9 mouse cellular contexts compared by ENCODE assay signal in genomic region chr4:43969373-43969772, GRCm38 (mm10). TPM values are rescaled to one million over a fixed set of nuclear protein-coding genes. Genes with fewer than 3 reads are reported as not detected.
DNase-seq lines count a peak whose midpoint lies in the region; ATAC-seq and TF ChIP-seq lines count a peak whose summit lies in the region.
"Had no signal": no experiment of that assay in that cellular context is flagged by ENCODE, and none has a peak within 500 bp of the region (broad histone marks: within the 10 kb centered on the region; RNA-seq: fewer than 3 reads in every experiment).

No protein-coding gene starts in this region.

- ATAC-seq in forebrain, embryonic 15.5 days (replicated peaks): peak; percentile 69

- H3K4me2 ChIP-seq in forebrain, embryonic 15.5 days (replicated peaks): peak overlapping the region; percentile 6; the same call in 1 of the 2 replicates

- WGBS in forebrain, embryonic 15.5 days: 14% methylated on average over 4 of the region's 4 CpGs

- H3K27me3 ChIP-seq in forebrain, embryonic 15.5 days: no peaks in the 10 kb centered on the region

- H3K4me3 ChIP-seq in forebrain, embryonic 15.5 days: no peak overlapping the region
- H3K4me3 ChIP-seq: erythroblast, embryonic 14.5 days; layer of hippocampus, adult 2 months had no signal

- 0 out of 2 replicates have a peak overlapping the region, but pooled peaks have one; percentile 19 for H3K27ac ChIP-seq in forebrain, embryonic 15.5 days (replicated peaks)
- H3K27ac ChIP-seq: layer of hippocampus, adult 2 months had no signal

- H3K9ac ChIP-seq in forebrain, embryonic 15.5 days (replicated peaks): no peak overlapping the region

- H3K4me1 ChIP-seq in forebrain, embryonic 15.5 days: peaks cover 19% of the 10 kb centered on the region

- TF ChIP-seq CTCF in brain, embryonic 14.5 days (IDR thresholded peaks at IDR 0.05; ENCODE audit: borderline replicate concordance, extremely low read depth, insufficient read depth, insufficient read length): no peak

- intact Hi-C loops in left cerebral cortex, postnatal 4 days (cut with DNase I): no loop called here

- DNase-seq in left cerebral cortex, postnatal 4 days: peak; percentile 23
- DNase-seq in left cerebral cortex, adult 9 months (ENCODE audit: low spot score in 2 of 2): no peak
- DNase-seq in brain, embryonic 14.5 days (ENCODE audit: low read depth): peak; percentile 76
- peak; percentile 67 for DNase-seq in retina, postnatal 1 day
- no peak for DNase-seq in layer of hippocampus, adult 11-12 months (ENCODE audit: low spot score)
- no peak for DNase-seq in frontal cortex, adult 2 months (ENCODE audit: extremely low spot score in 1 of 2, low spot score in 1 of 2)

- TF ChIP-seq POLR2A in brain, embryonic 14.5 days (IDR thresholded peaks at IDR 0.05; ENCODE audit: borderline replicate concordance, extremely low read depth, insufficient read depth, insufficient read length, poor library complexity, severe bottlenecking): no peak

- H3K9me3 ChIP-seq in forebrain, embryonic 15.5 days: no peaks in the 10 kb centered on the region

- no peaks in the 10 kb centered on the region for H3K36me3 ChIP-seq in forebrain, embryonic 15.5 days

RNA-seq across cellular contexts. Expression of gene Glipr2, which starts 12.2 kb away (rescaled TPM):
- total RNA-seq in left cerebral cortex, postnatal 4 days (2021): 10 to 100 TPM; 11.1 to 14.9 TPM
- 26.4 and 28.8 TPM in 2 replicates for polyA plus RNA-seq in brain, embryonic 14.5 days (2012; rRNA removed)
- 29.7 and 30.0 TPM in 2 replicates for polyA plus RNA-seq in forebrain, embryonic 15.5 days (2015; fragmentation: Nextera tagmentation; extraction: Ambion mirVana)
- 4.6 and 5.4 TPM in 2 replicates for polyA plus RNA-seq in frontal cortex, adult 2 months (2012; rRNA removed)

RNA-seq across cellular contexts. Expression of gene Ccin, which starts 13.9 kb away (rescaled TPM):
- under 1 TPM in 1 of 2 experiments, not detected in 1; 0.26 TPM for total RNA-seq in left cerebral cortex, postnatal 4 days (2021)
- 0.20 and 0.40 TPM in 2 replicates for polyA plus RNA-seq in brain, embryonic 14.5 days (2012; rRNA removed)
- not detected in 2 replicates for polyA plus RNA-seq in forebrain, embryonic 15.5 days (2015; fragmentation: Nextera tagmentation; extraction: Ambion mirVana)
- polyA plus RNA-seq in frontal cortex, adult 2 months (2012; rRNA removed): 0.06 TPM in 1 of 2 replicates, not detected in the other
- total RNA-seq: layer of hippocampus, adult 2 months had no signal
- polyA plus RNA-seq: erythroblast, embryonic 14.5 days had no signal

RNA-seq across cellular contexts. Expression of gene Clta, which starts 34.9 kb away (rescaled TPM):
- 100 to 1,000 TPM; 333 to 337 TPM for total RNA-seq in left cerebral cortex, postnatal 4 days (2021)
- 400 and 438 TPM in 2 replicates for polyA plus RNA-seq in brain, embryonic 14.5 days (2012; rRNA removed)
- polyA plus RNA-seq in forebrain, embryonic 15.5 days (2015; fragmentation: Nextera tagmentation; extraction: Ambion mirVana): 309 and 310 TPM in 2 replicates
- 440 and 454 TPM in 2 replicates for polyA plus RNA-seq in frontal cortex, adult 2 months (2012; rRNA removed)

Comparison
In these comparisons a context has a peak if more than half of its experiments do, and no peak if none do; other contexts are left out.
1. DNase-seq: peak in left cerebral cortex, postnatal 4 days (single experiment), brain, embryonic 14.5 days (single experiment) and retina, postnatal 1 day (single experiment); none in left cerebral cortex, adult 9 months (0 of 2), layer of hippocampus, adult 11-12 months (single experiment) and frontal cortex, adult 2 months (0 of 2).